ENCODE assay signal across 10 mouse cellular contexts in genomic region chr1:131135960-131136629, GRCm38 (mm10). TPM values are rescaled to one million over a fixed set of nuclear protein-coding genes. Genes with fewer than 3 reads are reported as not detected.
A peak's percentile ranks its signal among the peaks of the same experiment; 100 is the strongest.
DNase-seq lines count a peak whose midpoint lies in the region; ATAC-seq and TF ChIP-seq lines count a peak whose summit lies in the region.
"Had no signal": no experiment of that assay in that cellular context is flagged by ENCODE, and none has a peak within 500 bp of the region (broad histone marks: within the 10 kb centered on the region; RNA-seq: fewer than 3 reads in every experiment).

No protein-coding gene starts in this region.

- no peak for TF ChIP-seq CTCF in bone marrow macrophage, adult 2 months (IDR thresholded peaks at IDR 0.05; ENCODE audit: low read depth, low read length)

- H3K4me2 ChIP-seq in heart, embryonic 12.5 days, result no peak overlapping the region
- H3K4me2 ChIP-seq in hindbrain, embryonic 13.5 days, result peak overlapping the region; percentile 80
- peak overlapping the region; percentile 71 for H3K4me2 ChIP-seq in midbrain, embryonic 13.5 days (replicated peaks)
- H3K4me2 ChIP-seq: embryonic facial prominence, embryonic 12.5 days had no signal

- DNase-seq in heart, adult 9 months (ENCODE audit: low spot score in 2 of 2), result no peak
- DNase-seq in gastrocnemius, postnatal 25 days, result no peak
- no peak for DNase-seq in Muller cell, postnatal 12 days (ENCODE audit: inconsistent ontology term)
- DNase-seq in cerebellum, postnatal 36 days, result no peak
- DNase-seq: lung, postnatal 10 days had no signal

- H3K4me1 ChIP-seq in heart, embryonic 12.5 days (replicated peaks), result 0 out of 2 replicates have a peak, but pooled peaks cover 12% of the 10 kb centered on the region
- peaks cover 32% of the 10 kb centered on the region for H3K4me1 ChIP-seq in bone marrow macrophage, adult 2 months (ENCODE audit: control insufficient read depth, insufficient read depth, low read length)
- H3K4me1 ChIP-seq in hindbrain, embryonic 13.5 days (replicated peaks), result peaks cover 43% of the 10 kb centered on the region
- peaks cover 49% of the 10 kb centered on the region for H3K4me1 ChIP-seq in midbrain, embryonic 13.5 days (replicated peaks)

- 76% methylated on average over 10 of the region's 10 CpGs for WGBS in heart, embryonic 12.5 days
- WGBS in hindbrain, embryonic 13.5 days, result 79% methylated on average over 10 of the region's 10 CpGs
- 82% methylated on average over 10 of the region's 10 CpGs for whole genome bisulfite sequencing in midbrain, embryonic 13.5 days

- TF ChIP-seq POLR2A in bone marrow macrophage, adult 2 months (IDR thresholded peaks at IDR 0.05; ENCODE audit: borderline replicate concordance, low read depth, low read length), result no peak

- H3K4me3 ChIP-seq in heart, embryonic 12.5 days, result peak overlapping the region; percentile 21
- peak overlapping the region; percentile 52 for H3K4me3 ChIP-seq in bone marrow macrophage, adult 2 months (ENCODE audit: insufficient read depth, low read length)
- H3K4me3 ChIP-seq in hindbrain, embryonic 13.5 days, result peak overlapping the region; percentile 77; the same call in 1 of the 2 replicates
- H3K4me3 ChIP-seq in midbrain, embryonic 13.5 days (replicated peaks), result peak overlapping the region; percentile 78

- no peaks in the 10 kb centered on the region for H3K27me3 ChIP-seq in heart, embryonic 12.5 days (replicated peaks)
- no peaks in the 10 kb centered on the region for H3K27me3 ChIP-seq in hindbrain, embryonic 13.5 days
- H3K27me3 ChIP-seq in midbrain, embryonic 13.5 days, result no peaks in the 10 kb centered on the region
- H3K27me3 ChIP-seq: embryonic facial prominence, embryonic 12.5 days had no signal

- H3K36me3 ChIP-seq in heart, embryonic 12.5 days, result no peaks in the 10 kb centered on the region
- peaks cover 2% of the 10 kb centered on the region; the same call in 1 of the 2 replicates for H3K36me3 ChIP-seq in hindbrain, embryonic 13.5 days
- H3K36me3 ChIP-seq in midbrain, embryonic 13.5 days, result peaks cover 11% of the 10 kb centered on the region
- H3K36me3 ChIP-seq: embryonic facial prominence, embryonic 12.5 days had no signal

- H3K9me3 ChIP-seq in heart, embryonic 12.5 days (replicated peaks), result no peaks in the 10 kb centered on the region
- no peaks in the 10 kb centered on the region for H3K9me3 ChIP-seq in hindbrain, embryonic 13.5 days
- H3K9me3 ChIP-seq in midbrain, embryonic 13.5 days, result no peaks in the 10 kb centered on the region
- H3K9me3 ChIP-seq: embryonic facial prominence, embryonic 12.5 days had no signal

- 0 out of 2 replicates have a peak overlapping the region, but pooled peaks have one; percentile 34 for H3K27ac ChIP-seq in heart, embryonic 12.5 days (ENCODE audit: poor library complexity, severe bottlenecking)
- peak overlapping the region; percentile 77 for H3K27ac ChIP-seq in bone marrow macrophage, adult 2 months (ENCODE audit: insufficient read depth, low read depth, low read length)
- H3K27ac ChIP-seq in hindbrain, embryonic 13.5 days, result no peak overlapping the region
- H3K27ac ChIP-seq in midbrain, embryonic 13.5 days, result no peak overlapping the region
- H3K27ac ChIP-seq: embryonic facial prominence, embryonic 12.5 days had no signal

- no peak overlapping the region for H3K9ac ChIP-seq in heart, embryonic 12.5 days
- H3K9ac ChIP-seq in hindbrain, embryonic 13.5 days, result no peak overlapping the region; the same call in 1 of the 2 replicates
- no peak overlapping the region; the same call in 1 of the 2 replicates for H3K9ac ChIP-seq in midbrain, embryonic 13.5 days (replicated peaks)
- H3K9ac ChIP-seq: embryonic facial prominence, embryonic 12.5 days had no signal

- ATAC-seq in heart, embryonic 12.5 days (ENCODE audit: insufficient number of reproducible peaks, low FRiP score), result peak; percentile 30; the same call in 1 of the 2 replicates
- ATAC-seq in hindbrain, embryonic 13.5 days (ENCODE audit: low FRiP score), result no peak
- no peak for ATAC-seq in midbrain, embryonic 13.5 days

RNA-seq across cellular contexts. Expression of gene Dyrk3, which starts 2.0 kb away (rescaled TPM):
- 6.5 and 8.8 TPM in 2 replicates for polyA plus RNA-seq in heart, embryonic 12.5 days (2016; fragmentation: Nextera tagmentation; extraction: Ambion mirVana)
- polyA plus RNA-seq in bone marrow macrophage, adult 2 months (2012; ENCODE audit: insufficient read depth, insufficient read length, missing spikeins), result 0.84 and 1.1 TPM in 2 replicates
- polyA plus RNA-seq in hindbrain, embryonic 13.5 days (2015; fragmentation: Nextera tagmentation; extraction: Ambion mirVana), result 15.5 and 15.6 TPM in 2 replicates
- 18.3 and 19.2 TPM in 2 replicates for polyA plus RNA-seq in midbrain, embryonic 13.5 days (2015; fragmentation: Nextera tagmentation; extraction: Ambion mirVana)
- not detected for total RNA-seq in gastrocnemius, postnatal 25 days (2021)

RNA-seq across cellular contexts. Expression of gene Eif2d, which starts 16.9 kb away (rescaled TPM):
- polyA plus RNA-seq in heart, embryonic 12.5 days (2016; fragmentation: Nextera tagmentation; extraction: Ambion mirVana), result 45.8 and 51.8 TPM in 2 replicates
- 20.5 and 23.2 TPM in 2 replicates for polyA plus RNA-seq in bone marrow macrophage, adult 2 months (2012; ENCODE audit: insufficient read depth, insufficient read length, missing spikeins)
- polyA plus RNA-seq in hindbrain, embryonic 13.5 days (2015; fragmentation: Nextera tagmentation; extraction: Ambion mirVana), result 52.7 and 52.8 TPM in 2 replicates
- polyA plus RNA-seq in midbrain, embryonic 13.5 days (2015; fragmentation: Nextera tagmentation; extraction: Ambion mirVana), result 49.3 and 53.8 TPM in 2 replicates
- 10 to 100 TPM; 25.8 to 30.0 TPM for total RNA-seq in gastrocnemius, postnatal 25 days (2021)

RNA-seq across cellular contexts. Expression of gene Mapkapk2, which starts 38.5 kb away (rescaled TPM):
- polyA plus RNA-seq in heart, embryonic 12.5 days (2016; fragmentation: Nextera tagmentation; extraction: Ambion mirVana), result 89.1 and 93.0 TPM in 2 replicates
- 265 and 283 TPM in 2 replicates for polyA plus RNA-seq in bone marrow macrophage, adult 2 months (2012; ENCODE audit: insufficient read depth, insufficient read length, missing spikeins)
- 22.0 and 23.1 TPM in 2 replicates for polyA plus RNA-seq in hindbrain, embryonic 13.5 days (2015; fragmentation: Nextera tagmentation; extraction: Ambion mirVana)
- polyA plus RNA-seq in midbrain, embryonic 13.5 days (2015; fragmentation: Nextera tagmentation; extraction: Ambion mirVana), result 29.0 and 36.3 TPM in 2 replicates
- total RNA-seq in gastrocnemius, postnatal 25 days (2021), result 100 to 1,000 TPM; 193 to 219 TPM

Comparison
In these comparisons a context has a peak if more than half of its experiments do, and no peak if none do; other contexts are left out.
1. H3K27ac ChIP-seq: peak in heart, embryonic 12.5 days (single experiment) and bone marrow macrophage, adult 2 months (single experiment); none in hindbrain, embryonic 13.5 days (single experiment) and midbrain, embryonic 13.5 days (single experiment).
2. H3K4me3 ChIP-seq: peak in every context shown above with its lines; median percentile 78 in midbrain, embryonic 13.5 days; 77 in hindbrain, embryonic 13.5 days; 52 in bone marrow macrophage, adult 2 months; 21 in heart, embryonic 12.5 days.